Mouse (Mus musculus) spleen, adult 2 months (tissue): ENCODE measurements around the gene Rhag.

ENCODE experiments used
- CTCF ChIP-seq: fragments of 200-500 bp; IDR thresholded peaks from 2 replicates; pipeline ENCODE4 v1.5.1; 2011; ENCODE audit warnings: mild to moderate bottlenecking, inconsistent platforms; ENCODE audit not compliant: insufficient read depth, insufficient read length, insufficient replicate concordance; ENCODE audit errors: extremely low read depth
- POLR2A ChIP-seq: fragments of 200-500 bp; IDR thresholded peaks from 2 replicates; pipeline ENCODE4 v1.6.1; 2011; ENCODE audit warnings: low read depth, low read length, inconsistent platforms

DNA sequence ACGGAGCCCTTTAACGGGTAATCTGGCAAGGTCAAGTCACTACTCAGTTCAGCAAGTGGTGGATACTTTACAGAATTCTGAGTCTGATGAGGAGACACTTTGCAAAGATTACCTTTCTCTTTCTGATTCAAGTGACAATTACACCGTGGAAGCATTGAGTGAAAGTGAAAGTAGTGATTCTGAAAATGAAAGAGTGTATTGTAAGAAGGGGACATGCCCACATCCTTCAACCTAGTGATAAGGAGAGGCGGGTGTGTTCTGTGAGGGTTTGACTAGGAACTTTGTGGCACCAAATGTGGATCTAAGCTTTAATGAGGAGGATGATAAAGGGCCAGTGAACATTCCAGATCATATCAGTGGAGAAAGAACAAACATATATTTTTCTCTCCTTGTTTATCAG lies 47.3 kb upstream of the Rhag start:
- TF ChIP-seq CTCF = no peak
- no peak for TF ChIP-seq POLR2A
